Mouse (Mus musculus) embryonic fibroblast, embryonic 13.5 days (primary cell): Measurements from ENCODE around the gene Rsrc1.
"Not testable (repeated sequence)": the region's sequence is repeated elsewhere in the genome, so short reads cannot be mapped to it uniquely, and the experiment has no call there.

Experiments used
- CTCF ChIP-seq: IDR thresholded peaks from 2 replicates; pipeline ENCODE4 v1.5.1; 2011; ENCODE audit warnings: mild to moderate bottlenecking, control low read depth, low read length, moderate library complexity, borderline replicate concordance; ENCODE audit not compliant: insufficient read depth
- POLR2A ChIP-seq: IDR thresholded peaks from 2 replicates; pipeline ENCODE4 v1.6.1; 2011; ENCODE audit warnings: low read depth, mild to moderate bottlenecking, control low read depth, low read length, moderate library complexity

DNA sequence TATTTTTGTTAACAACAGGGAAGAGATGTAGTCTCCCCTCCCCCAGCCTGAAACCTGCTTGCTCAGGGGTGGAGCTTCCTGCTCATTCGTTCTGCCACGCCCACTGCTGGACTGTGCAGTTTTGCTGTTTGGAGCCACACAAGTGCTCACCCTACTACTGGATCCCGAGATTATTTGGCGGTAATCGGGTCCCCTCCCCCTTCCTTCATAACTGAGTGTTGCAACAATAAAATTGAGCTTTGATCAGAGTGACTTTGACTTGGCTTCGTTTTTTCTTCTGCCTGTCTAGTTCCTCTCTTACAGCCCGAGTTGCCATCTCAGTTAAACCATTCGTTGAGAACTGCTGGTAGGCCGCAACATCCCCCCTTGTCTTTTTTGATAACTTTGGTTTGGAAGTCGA, 261.3 kb downstream of the Rsrc1 start:
- not testable (repeated sequence) for TF ChIP-seq CTCF, POLR2A
